Mouse (Mus musculus): ENCODE measurements around the gene Map4k1. TPM values are rescaled to one million over a fixed set of nuclear protein-coding genes. Genes with fewer than 3 reads are reported as not detected.

The Map4k1 gene
- polyA plus RNA-seq, 1 experiment from 2014 or later, result 6.9 TPM

DNA sequence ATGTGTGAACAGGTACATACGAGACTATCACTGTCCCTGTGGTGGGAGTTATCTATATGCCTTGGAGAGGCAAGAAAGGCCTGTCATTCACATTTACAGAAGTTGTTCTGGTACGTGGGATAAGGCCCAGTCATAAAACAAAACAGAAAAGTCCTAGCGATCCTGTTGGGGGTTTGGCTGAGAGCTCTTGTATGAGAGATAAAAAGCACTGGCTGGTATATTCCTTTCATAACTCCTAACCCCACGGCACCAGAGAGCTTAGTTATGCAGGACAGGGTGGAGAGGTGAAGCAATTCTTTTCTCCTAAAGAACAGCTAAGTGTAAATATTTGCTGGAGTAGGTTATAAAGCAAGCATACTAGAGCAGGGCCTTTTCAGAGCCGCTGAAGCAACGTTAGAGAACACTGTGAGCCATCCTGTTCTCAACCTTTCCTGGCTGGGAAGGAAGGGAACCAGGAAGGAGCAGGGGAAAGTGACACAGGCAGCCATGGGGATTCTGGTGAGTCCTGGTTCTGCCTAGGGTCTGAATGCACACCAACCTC lies 22.3 kb upstream of the Map4k1 start:
- 0 out of 2 replicates have a peak overlapping the region, but pooled peaks have one; percentile 95 for H3K4me3 ChIP-seq (ENCODE audit: low read depth, low read length)

DNA sequence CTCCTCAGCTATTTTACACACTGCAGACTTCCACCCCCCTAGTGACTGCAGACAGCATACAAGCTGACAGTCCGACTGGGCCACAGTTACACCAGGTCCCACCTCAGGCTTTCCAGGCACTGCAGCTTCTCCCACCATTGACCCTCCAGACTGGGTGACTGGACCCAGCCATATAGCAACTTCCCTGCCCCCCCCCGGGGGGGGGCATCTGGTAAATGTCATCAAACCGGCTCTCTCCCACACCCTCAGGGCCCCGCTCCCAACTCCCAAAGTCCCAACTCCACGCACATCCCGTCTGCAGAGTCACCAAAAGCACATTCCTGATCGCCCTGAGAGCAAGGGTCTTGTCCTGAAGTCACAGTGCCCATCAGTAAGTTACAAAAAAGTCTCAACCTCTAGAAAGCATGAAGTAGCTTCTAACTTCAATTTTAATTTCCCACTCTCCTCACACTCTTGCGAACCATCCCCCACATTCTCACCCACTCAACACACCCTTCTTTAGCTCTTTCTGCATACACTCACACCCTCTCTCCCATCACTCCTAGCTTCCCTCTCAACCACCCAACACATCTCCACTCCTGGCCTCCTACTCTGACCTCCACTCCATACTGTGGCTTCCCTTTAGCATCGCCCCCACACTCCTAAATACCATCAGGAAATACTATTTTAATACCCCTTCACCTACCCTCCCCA lies 21.4 kb upstream of the Map4k1 start:
- ATAC-seq, result no peak
- WGBS, result 38% methylated on average over 9 of the region's 9 CpGs
- Histone ChIP-seq H3K4me3 (ENCODE audit: low read depth, low read length) (peak overlapping the region; percentile 95), H3K9me3 (replicated peaks; ENCODE audit: control insufficient read depth, low read length) (no peaks in the 10 kb centered on the region), H3K36me3 (ENCODE audit: control insufficient read depth, insufficient read depth, low read length) (no peaks in the 10 kb centered on the region), H3K4me1 (ENCODE audit: control insufficient read depth, insufficient read depth, low read length) (peaks cover 32% of the 10 kb centered on the region), H3K27ac (ENCODE audit: low read depth, low read length) (no peak overlapping the region), H3K27me3 (replicated peaks; ENCODE audit: control insufficient read depth, insufficient read depth, low read length) (no peaks in the 10 kb centered on the region), H3K4me2 (ENCODE audit: low read length) (peak overlapping the region; percentile 83), H3K9ac (ENCODE audit: low read length) (peak overlapping the region; percentile 95)
- DNase-seq (ENCODE audit: low spot score), result no peak

More for the DNA sequence above, 22.3 kb upstream of the Map4k1 start:
- Histone ChIP-seq H3K27ac (ENCODE audit: low read depth, low read length) (no peak overlapping the region), H3K4me1 (ENCODE audit: control insufficient read depth, insufficient read depth, low read length) (peaks cover 34% of the 10 kb centered on the region), H3K9me3 (replicated peaks; ENCODE audit: control insufficient read depth, low read length) (no peaks in the 10 kb centered on the region), H3K36me3 (ENCODE audit: control insufficient read depth, insufficient read depth, low read length) (no peaks in the 10 kb centered on the region), H3K27me3 (replicated peaks; ENCODE audit: control insufficient read depth, insufficient read depth, low read length) (no peaks in the 10 kb centered on the region), H3K9ac (ENCODE audit: low read length) (peak overlapping the region; percentile 41; the same call in 1 of the 2 replicates), H3K4me2 (ENCODE audit: low read length) (peak overlapping the region; percentile 83)
- DNase-seq (ENCODE audit: low spot score) (no peak), ATAC-seq (no peak)
- 49% methylated on average over 6 of the region's 6 CpGs for WGBS

DNA sequence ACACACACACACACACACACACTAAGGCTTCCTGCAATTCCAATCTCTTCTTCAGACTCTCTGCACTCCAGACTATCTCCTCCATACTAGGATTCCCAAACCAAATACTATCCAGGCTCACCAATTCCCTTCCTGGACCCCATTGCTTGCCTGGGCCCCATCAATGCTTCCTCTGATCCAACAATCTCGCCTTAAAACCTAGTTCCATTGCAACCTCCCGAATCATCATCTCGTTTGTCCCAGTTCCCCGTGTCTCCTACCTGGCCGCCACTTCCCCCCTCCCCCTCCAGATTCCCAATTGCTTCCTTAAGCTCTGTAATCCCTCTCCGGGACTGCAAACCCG lies 20.3 kb upstream of the Map4k1 start:
- Histone ChIP-seq H3K4me1 (ENCODE audit: control insufficient read depth, insufficient read depth, low read length) (peaks cover 32% of the 10 kb centered on the region), H3K9me3 (replicated peaks; ENCODE audit: control insufficient read depth, low read length) (no peaks in the 10 kb centered on the region), H3K4me2 (ENCODE audit: low read length) (peak overlapping the region; percentile 83), H3K27ac (ENCODE audit: low read depth, low read length) (peak overlapping the region; percentile 82), H3K27me3 (replicated peaks; ENCODE audit: control insufficient read depth, insufficient read depth, low read length) (no peaks in the 10 kb centered on the region), H3K4me3 (ENCODE audit: low read depth, low read length) (peak overlapping the region; percentile 95), H3K36me3 (ENCODE audit: control insufficient read depth, insufficient read depth, low read length) (no peaks in the 10 kb centered on the region), H3K9ac (ENCODE audit: low read length) (peak overlapping the region; percentile 95)
- DNase-seq (ENCODE audit: low spot score) (no peak), ATAC-seq (no peak)
- WGBS, result under 1% methylated on average over 7 of the region's 7 CpGs

DNA sequence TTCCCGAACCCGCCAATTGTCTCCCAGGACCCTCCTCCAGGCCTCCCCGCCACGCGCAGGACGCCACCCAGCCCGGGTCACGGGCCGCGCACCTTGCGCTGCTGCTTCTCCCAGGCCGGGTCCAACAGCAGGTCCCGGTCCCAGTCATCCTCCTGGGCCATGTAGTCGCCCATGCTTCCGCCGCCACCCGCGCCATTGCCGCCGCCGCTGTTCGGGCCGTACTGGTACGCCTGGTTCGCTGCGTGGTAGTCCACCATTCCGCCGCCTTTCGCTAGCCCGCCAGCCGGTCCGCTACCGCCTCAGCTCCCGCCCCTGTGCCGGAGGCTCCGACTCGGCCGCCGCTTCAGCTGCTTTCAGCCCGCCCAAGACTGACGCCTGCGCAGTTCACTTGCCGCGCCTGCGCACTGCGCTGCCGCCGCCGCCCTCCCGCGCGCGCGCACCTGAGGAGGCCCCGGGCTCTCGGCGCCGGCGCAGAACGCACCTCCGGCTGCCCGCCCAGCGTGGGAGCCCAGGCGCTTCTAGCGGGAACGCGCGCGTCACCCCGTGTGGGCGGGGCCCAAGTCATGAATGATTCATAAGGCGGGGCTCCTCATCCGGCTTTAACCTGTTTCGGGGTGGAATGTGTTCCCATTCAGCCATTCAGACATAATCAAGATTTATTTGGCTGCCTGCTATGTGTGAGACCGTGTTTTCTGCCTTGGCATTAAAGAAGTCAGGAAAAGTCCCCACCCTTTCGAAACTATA lies 19.8 kb upstream of the Map4k1 start, which contains the start of gene Actn4:
Actn4 (minus strand) TSS at position 414 of the 744 bp plus-strand sequence.
- ATAC-seq (peak; percentile 95), DNase-seq (ENCODE audit: low spot score) (peak; percentile 99)
- Histone ChIP-seq H3K27ac (ENCODE audit: low read depth, low read length) (peak within 1 kb of the TSS; percentile 82), H3K36me3 (ENCODE audit: control insufficient read depth, insufficient read depth, low read length) (no peaks in the 10 kb centered on the region), H3K27me3 (replicated peaks; ENCODE audit: control insufficient read depth, insufficient read depth, low read length) (no peaks in the 10 kb centered on the region), H3K4me3 (ENCODE audit: low read depth, low read length) (peak within 1 kb of the TSS; percentile 95), H3K4me1 (ENCODE audit: control insufficient read depth, insufficient read depth, low read length) (peaks cover 32% of the 10 kb centered on the region), H3K9ac (ENCODE audit: low read length) (peak within 1 kb of the TSS; percentile 95), H3K9me3 (replicated peaks; ENCODE audit: control insufficient read depth, low read length) (no peaks in the 10 kb centered on the region), H3K4me2 (ENCODE audit: low read length) (peak within 1 kb of the TSS; percentile 83)
- WGBS, result under 1% methylated on average over 76 of the region's 76 CpGs

DNA sequence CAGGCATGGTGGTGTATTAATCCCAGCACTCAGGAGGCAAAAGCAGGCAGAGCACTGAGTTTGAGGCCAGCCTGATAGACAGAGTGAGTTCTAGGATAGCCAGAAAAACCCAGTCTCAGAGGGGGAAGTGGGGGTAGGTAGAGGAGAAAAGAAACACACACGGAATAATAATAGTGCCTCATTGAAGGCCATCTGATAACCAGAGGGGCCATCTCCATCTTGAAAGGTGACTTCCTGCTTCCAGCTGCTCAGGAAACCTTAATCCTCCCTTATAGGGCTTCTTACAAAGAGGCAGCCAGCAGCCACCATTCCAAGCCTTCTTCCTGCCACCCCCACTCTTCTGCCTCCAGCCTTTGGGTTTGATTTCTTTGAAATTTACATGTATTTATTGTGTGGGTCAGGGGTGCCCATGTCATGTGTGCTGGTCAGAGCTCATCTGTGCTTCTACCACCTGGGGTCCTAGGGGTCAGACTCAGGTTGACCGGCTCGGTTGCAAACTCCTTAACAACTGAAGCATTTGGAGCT lies 18.4 kb upstream of the Map4k1 start:
- Histone ChIP-seq H3K27ac (ENCODE audit: low read depth, low read length) (no peak overlapping the region), H3K36me3 (ENCODE audit: control insufficient read depth, insufficient read depth, low read length) (no peaks in the 10 kb centered on the region), H3K9me3 (replicated peaks; ENCODE audit: control insufficient read depth, low read length) (no peaks in the 10 kb centered on the region), H3K9ac (ENCODE audit: low read length) (no peak overlapping the region), H3K4me3 (ENCODE audit: low read depth, low read length) (no peak overlapping the region), H3K4me1 (ENCODE audit: control insufficient read depth, insufficient read depth, low read length) (peaks cover 30% of the 10 kb centered on the region), H3K27me3 (replicated peaks; ENCODE audit: control insufficient read depth, insufficient read depth, low read length) (no peaks in the 10 kb centered on the region), H3K4me2 (ENCODE audit: low read length) (no peak overlapping the region)
- DNase-seq (ENCODE audit: low spot score) (no peak), ATAC-seq (no peak)
- WGBS, result 81% methylated on average over 3 of the region's 3 CpGs

DNA sequence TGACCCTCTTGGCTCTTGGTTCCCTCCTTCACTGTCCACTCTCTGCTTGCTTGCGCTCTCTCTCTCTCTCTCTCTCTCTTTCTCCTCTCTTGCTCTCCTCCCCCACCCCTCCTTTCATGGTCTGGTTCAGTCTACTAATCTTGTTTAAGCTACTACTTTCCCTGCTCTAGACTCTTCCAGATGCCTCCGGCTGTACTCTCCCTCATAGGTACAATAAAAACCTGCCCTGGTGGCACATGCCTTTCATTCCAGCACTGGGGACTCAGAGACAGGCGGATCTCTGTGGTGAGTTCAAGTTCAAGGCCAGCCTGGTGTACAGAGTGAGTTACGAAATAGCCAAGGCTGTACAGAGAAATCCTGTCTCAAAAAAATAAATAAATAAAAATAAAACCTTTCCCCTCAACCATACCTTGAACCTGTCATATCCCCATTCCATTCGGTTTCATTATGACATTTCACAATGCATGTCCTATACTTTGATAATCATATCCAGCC lies 16.5 kb upstream of the Map4k1 start:
- ATAC-seq (no peak), DNase-seq (ENCODE audit: low spot score) (no peak)
- H3K27me3 ChIP-seq (replicated peaks; ENCODE audit: control insufficient read depth, insufficient read depth, low read length), result no peaks in the 10 kb centered on the region
- H3K9me3 ChIP-seq (replicated peaks; ENCODE audit: control insufficient read depth, low read length), result no peaks in the 10 kb centered on the region
- no peak overlapping the region for H3K9ac ChIP-seq (ENCODE audit: low read length)
- H3K4me3 ChIP-seq (ENCODE audit: low read depth, low read length), result no peak overlapping the region
- peaks cover 10% of the 10 kb centered on the region for H3K4me1 ChIP-seq (ENCODE audit: control insufficient read depth, insufficient read depth, low read length)
- H3K36me3 ChIP-seq (ENCODE audit: control insufficient read depth, insufficient read depth, low read length), result peaks cover 5% of the 10 kb centered on the region; the same call in 1 of the 2 replicates
- no peak overlapping the region for H3K27ac ChIP-seq (ENCODE audit: low read depth, low read length)
- 85% methylated on average over 5 of the region's 5 CpGs for WGBS
- H3K4me2 ChIP-seq (ENCODE audit: low read length), result no peak overlapping the region

DNA sequence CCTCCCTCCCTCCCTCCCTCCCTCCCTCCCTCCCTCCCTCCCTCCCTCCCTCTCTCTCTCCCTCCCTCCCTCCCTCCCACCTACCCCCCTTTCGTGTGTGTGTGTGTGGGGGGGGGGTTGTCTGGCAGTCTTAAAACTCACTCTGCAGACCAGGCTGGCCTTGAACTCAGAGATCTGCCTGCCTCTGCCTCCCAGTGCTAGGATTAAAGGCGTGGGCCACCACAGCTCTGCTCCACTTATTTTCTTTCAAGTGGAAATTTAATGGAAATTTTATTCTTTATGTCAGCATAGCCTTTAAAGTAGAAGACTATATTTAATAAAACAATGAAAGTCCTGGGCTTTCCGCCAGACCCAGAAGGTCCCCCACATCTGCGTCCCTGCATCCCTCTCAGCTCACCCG lies 15.7 kb upstream of the Map4k1 start:
- H3K27me3 ChIP-seq (replicated peaks; ENCODE audit: control insufficient read depth, insufficient read depth, low read length), result no peaks in the 10 kb centered on the region
- H3K4me3 ChIP-seq (ENCODE audit: low read depth, low read length), result no peak overlapping the region
- H3K27ac ChIP-seq (ENCODE audit: low read depth, low read length), result no peak overlapping the region
- H3K4me1 ChIP-seq (ENCODE audit: control insufficient read depth, insufficient read depth, low read length), result peaks cover 2% of the 10 kb centered on the region; the same call in 1 of the 2 replicates
- DNase-seq (ENCODE audit: low spot score) (no peak), ATAC-seq (no peak)
- WGBS, result 75% methylated on average over 4 of the region's 5 CpGs
- peaks cover 8% of the 10 kb centered on the region for H3K36me3 ChIP-seq (ENCODE audit: control insufficient read depth, insufficient read depth, low read length)
- no peaks in the 10 kb centered on the region for H3K9me3 ChIP-seq (replicated peaks; ENCODE audit: control insufficient read depth, low read length)
- no peak overlapping the region for H3K9ac ChIP-seq (ENCODE audit: low read length)
- no peak overlapping the region for H3K4me2 ChIP-seq (ENCODE audit: low read length)

DNA sequence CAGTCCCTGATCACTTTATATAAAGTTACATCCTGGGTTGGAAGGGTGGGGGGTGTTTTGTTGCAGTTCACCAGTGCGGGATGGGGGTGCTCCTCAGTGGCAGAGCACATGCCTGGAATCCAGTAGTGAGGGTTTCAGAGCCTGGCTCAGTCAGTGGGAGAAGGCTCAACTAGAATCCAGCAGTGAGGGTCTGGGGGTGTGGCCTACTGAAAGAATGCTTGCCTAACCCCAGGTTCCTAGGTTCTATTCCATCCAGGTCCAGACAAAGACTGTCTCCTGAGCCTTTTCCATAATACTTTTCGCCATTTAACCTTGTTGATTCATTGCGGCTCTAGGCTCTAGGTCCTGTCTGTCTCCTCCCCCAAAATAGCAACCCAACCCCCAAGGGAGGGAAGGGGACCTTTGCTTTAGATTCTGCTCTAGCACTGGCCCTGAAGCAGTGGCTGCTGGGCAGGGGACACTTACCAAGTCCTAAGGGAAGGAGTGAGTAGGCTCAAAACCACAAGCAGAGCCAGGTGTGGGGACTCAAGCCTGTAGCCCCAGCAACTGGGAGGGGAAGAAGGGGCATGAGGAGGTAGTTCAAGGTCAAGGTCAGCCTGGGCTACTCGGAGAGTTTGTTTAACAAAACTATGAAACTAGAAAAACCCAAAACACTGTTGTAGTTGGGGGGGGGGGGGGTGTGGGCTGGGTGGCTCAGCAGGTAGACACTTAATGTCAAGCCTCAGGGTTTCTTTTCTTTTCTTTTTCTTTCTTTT lies 14.9 kb upstream of the Map4k1 start:
- H3K4me1 ChIP-seq (ENCODE audit: control insufficient read depth, insufficient read depth, low read length), result no peaks in the 10 kb centered on the region
- 69% methylated on average over 4 of the region's 4 CpGs for WGBS
- no peak overlapping the region for H3K4me3 ChIP-seq (ENCODE audit: low read depth, low read length)
- H3K36me3 ChIP-seq (ENCODE audit: control insufficient read depth, insufficient read depth, low read length), result peaks cover 16% of the 10 kb centered on the region
- no peak overlapping the region for H3K27ac ChIP-seq (ENCODE audit: low read depth, low read length)
- DNase-seq (ENCODE audit: low spot score) (no peak), ATAC-seq (no peak)
- no peak overlapping the region for H3K9ac ChIP-seq (ENCODE audit: low read length)
- H3K4me2 ChIP-seq (ENCODE audit: low read length), result no peak overlapping the region
- H3K9me3 ChIP-seq (replicated peaks; ENCODE audit: control insufficient read depth, low read length), result no peaks in the 10 kb centered on the region
- no peaks in the 10 kb centered on the region for H3K27me3 ChIP-seq (replicated peaks; ENCODE audit: control insufficient read depth, insufficient read depth, low read length)

Data from forebrain, embryonic 14.5 days (tissue).